Mouse (Mus musculus): ENCODE results near the gene Serpina3n. TPM values are rescaled to one million over a fixed set of nuclear protein-coding genes. Genes with fewer than 3 reads are reported as not detected.
"Not testable (repeated sequence)": the region's sequence is repeated elsewhere in the genome, so short reads cannot be mapped to it uniquely, and the experiment has no call there.

Serpina3n gene
- polyA plus RNA-seq, 1 experiment from 2014 or later = not detected

GRCm38 (mm10) chr12:104440087-104440760, 33.7 kb downstream of the Serpina3n start:
- Histone ChIP-seq H3K27ac (ENCODE audit: low read depth) (no peak overlapping the region), H3K4me2 (no peak overlapping the region), H3K9me3 (ENCODE audit: low read depth, low read length) (no peaks in the 10 kb centered on the region), H3K36me3 (ENCODE audit: insufficient read depth) (no peaks in the 10 kb centered on the region), H3K27me3 (ENCODE audit: insufficient read depth, low read length) (no peaks in the 10 kb centered on the region), H3K4me3 (ENCODE audit: low read depth, low read length) (no peak overlapping the region), H3K9ac (peak overlapping the region; percentile 24; the same call in 1 of the 2 replicates), H3K4me1 (ENCODE audit: insufficient read depth) (no peaks in the 10 kb centered on the region)
- WGBS = 7% methylated on average over 22 of the region's 22 CpGs
- DNase-seq (peak; percentile 94), ATAC-seq (ENCODE audit: insufficient read depth) (peak; percentile 71)
- TF ChIP-seq CTCF (IDR thresholded peaks at IDR 0.05; ENCODE audit: low read depth) = peak; percentile 98

- DNase-seq = no peak
- Histone ChIP-seq H3K9ac (no peak overlapping the region), H3K4me1 (ENCODE audit: insufficient read depth) (no peaks in the 10 kb centered on the region), H3K9me3 (ENCODE audit: low read depth, low read length) (no peaks in the 10 kb centered on the region), H3K27me3 (ENCODE audit: insufficient read depth, low read length) (no peaks in the 10 kb centered on the region), H3K36me3 (ENCODE audit: insufficient read depth) (no peaks in the 10 kb centered on the region), H3K4me3 (ENCODE audit: low read depth, low read length) (no peak overlapping the region), H3K27ac (ENCODE audit: low read depth) (no peak overlapping the region), H3K4me2 (no peak overlapping the region)
- ATAC-seq (ENCODE audit: insufficient read depth) = no peak
- 77% methylated on average over 11 of the region's 11 CpGs for WGBS
- TF ChIP-seq CTCF (IDR thresholded peaks at IDR 0.05; ENCODE audit: low read depth) = no peak
Measured at GRCm38 (mm10) chr12:104443716-104444115, 37.2 kb downstream of the Serpina3n start.

- not testable (repeated sequence) for DNase-seq
Measured at GRCm38 (mm10) chr12:104447056-104447455, 40.5 kb downstream of the Serpina3n start.

GRCm38 (mm10) chr12:104448099-104448498, 41.6 kb downstream of the Serpina3n start:
- no peaks in the 10 kb centered on the region for H3K9me3 ChIP-seq (ENCODE audit: low read depth, low read length)
- no peak overlapping the region for H3K4me2 ChIP-seq
- no peaks in the 10 kb centered on the region for H3K4me1 ChIP-seq (ENCODE audit: insufficient read depth)
- H3K4me3 ChIP-seq (ENCODE audit: low read depth, low read length) = no peak overlapping the region
- no peaks in the 10 kb centered on the region for H3K36me3 ChIP-seq (ENCODE audit: insufficient read depth)
- H3K9ac ChIP-seq = no peak overlapping the region
- DNase-seq (peak; percentile 59), ATAC-seq (ENCODE audit: insufficient read depth) (no peak)
- H3K27me3 ChIP-seq (ENCODE audit: insufficient read depth, low read length) = no peaks in the 10 kb centered on the region
- peak; percentile 72 for TF ChIP-seq CTCF (IDR thresholded peaks at IDR 0.05; ENCODE audit: low read depth)
- WGBS = 28% methylated on average over 13 of the region's 13 CpGs
- H3K27ac ChIP-seq (ENCODE audit: low read depth) = no peak overlapping the region

More at GRCm38 (mm10) chr12:104447056-104447455, 40.5 kb downstream of the Serpina3n start:
- ATAC-seq (ENCODE audit: insufficient read depth); H3K9me3 ChIP-seq (ENCODE audit: low read depth, low read length); H3K27ac ChIP-seq (ENCODE audit: low read depth); H3K36me3 ChIP-seq (ENCODE audit: insufficient read depth); H3K9ac ChIP-seq; H3K4me2 ChIP-seq; H3K27me3 ChIP-seq (ENCODE audit: insufficient read depth, low read length); H3K4me1 ChIP-seq (ENCODE audit: insufficient read depth); H3K4me3 ChIP-seq (ENCODE audit: low read depth, low read length): not testable (repeated sequence)
- WGBS = 59% methylated on average over 25 of the region's 25 CpGs

GRCm38 (mm10) chr12:104450257-104450656, 43.7 kb downstream of the Serpina3n start:
- no peak for DNase-seq
- H3K36me3 ChIP-seq (ENCODE audit: insufficient read depth) = no peaks in the 10 kb centered on the region
- 67% methylated on average over 10 of the region's 10 CpGs for WGBS
- ATAC-seq (ENCODE audit: insufficient read depth) = no peak
- H3K9ac ChIP-seq = no peak overlapping the region
- H3K4me3 ChIP-seq (ENCODE audit: low read depth, low read length) = no peak overlapping the region
- H3K27ac ChIP-seq (ENCODE audit: low read depth) = no peak overlapping the region
- no peak overlapping the region for H3K4me2 ChIP-seq
- H3K9me3 ChIP-seq (ENCODE audit: low read depth, low read length) = no peaks in the 10 kb centered on the region
- no peak for TF ChIP-seq CTCF (IDR thresholded peaks at IDR 0.05; ENCODE audit: low read depth)
- no peaks in the 10 kb centered on the region for H3K27me3 ChIP-seq (ENCODE audit: insufficient read depth, low read length)
- no peaks in the 10 kb centered on the region for H3K4me1 ChIP-seq (ENCODE audit: insufficient read depth)

GRCm38 (mm10) chr12:104453002-104453401, 46.5 kb downstream of the Serpina3n start:
- WGBS = 72% methylated on average over 1 of the region's 1 CpGs
- H3K4me3 ChIP-seq (ENCODE audit: low read depth, low read length) = no peak overlapping the region
- no peaks in the 10 kb centered on the region for H3K9me3 ChIP-seq (ENCODE audit: low read depth, low read length)
- H3K4me2 ChIP-seq = no peak overlapping the region
- peak; percentile 23; the same call in 1 of the 2 replicates for ATAC-seq (ENCODE audit: insufficient read depth)
- no peak overlapping the region for H3K27ac ChIP-seq (ENCODE audit: low read depth)
- H3K27me3 ChIP-seq (ENCODE audit: insufficient read depth, low read length) = no peaks in the 10 kb centered on the region
- TF ChIP-seq CTCF (IDR thresholded peaks at IDR 0.05; ENCODE audit: low read depth) = no peak
- H3K9ac ChIP-seq = no peak overlapping the region
- no peaks in the 10 kb centered on the region for H3K36me3 ChIP-seq (ENCODE audit: insufficient read depth)
- H3K4me1 ChIP-seq (ENCODE audit: insufficient read depth) = no peaks in the 10 kb centered on the region
- DNase-seq = no peak

GRCm38 (mm10) chr12:104459377-104459776, 52.8 kb downstream of the Serpina3n start:
- Histone ChIP-seq H3K4me3 (ENCODE audit: low read depth, low read length) (no peak overlapping the region), H3K27ac (ENCODE audit: low read depth) (no peak overlapping the region), H3K27me3 (ENCODE audit: insufficient read depth, low read length) (no peaks in the 10 kb centered on the region), H3K4me2 (no peak overlapping the region), H3K36me3 (ENCODE audit: insufficient read depth) (no peaks in the 10 kb centered on the region), H3K4me1 (ENCODE audit: insufficient read depth) (no peaks in the 10 kb centered on the region), H3K9ac (no peak overlapping the region), H3K9me3 (ENCODE audit: low read depth, low read length) (no peaks in the 10 kb centered on the region)
- ATAC-seq (ENCODE audit: insufficient read depth) = no peak
- TF ChIP-seq CTCF (IDR thresholded peaks at IDR 0.05; ENCODE audit: low read depth) = no peak
- WGBS = 54% methylated on average over 6 of the region's 6 CpGs
- no peak for DNase-seq
